Mouse (Mus musculus) spleen, embryonic (tissue): Measurements from ENCODE around the gene Gm11549.

Source experiments
- CTCF ChIA-PET: fragments of 350-600 bp; sonication (Branson Sonifier 250); formaldehyde crosslinking; loops from one replicate; lab custom pipeline; 2022; lab: Charles Lee

Gene Gm11549

DNA sequence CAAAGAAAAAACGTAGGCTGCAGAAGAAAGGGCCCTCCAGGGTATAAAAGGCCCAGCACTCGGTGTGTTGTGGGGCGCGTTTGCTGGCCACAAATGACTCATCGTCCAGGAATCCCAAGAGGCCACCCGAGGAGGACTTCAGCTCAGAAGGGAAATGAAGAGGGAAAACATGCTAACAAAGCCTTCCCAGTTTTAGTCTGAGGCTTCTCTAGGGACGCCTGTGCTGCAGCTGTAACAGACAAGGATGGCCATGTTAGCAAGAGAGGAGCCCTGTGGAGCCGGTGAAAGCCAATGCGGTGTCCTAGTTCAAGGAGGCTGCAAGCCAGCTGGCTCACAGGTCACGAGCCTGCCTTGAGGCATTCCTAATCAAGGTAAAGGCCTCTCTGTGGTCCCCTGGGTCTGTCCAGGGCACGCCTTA lies 39.8 kb downstream of the Gm11549 start:
- CTCF ChIA-PET: no interaction called here

DNA sequence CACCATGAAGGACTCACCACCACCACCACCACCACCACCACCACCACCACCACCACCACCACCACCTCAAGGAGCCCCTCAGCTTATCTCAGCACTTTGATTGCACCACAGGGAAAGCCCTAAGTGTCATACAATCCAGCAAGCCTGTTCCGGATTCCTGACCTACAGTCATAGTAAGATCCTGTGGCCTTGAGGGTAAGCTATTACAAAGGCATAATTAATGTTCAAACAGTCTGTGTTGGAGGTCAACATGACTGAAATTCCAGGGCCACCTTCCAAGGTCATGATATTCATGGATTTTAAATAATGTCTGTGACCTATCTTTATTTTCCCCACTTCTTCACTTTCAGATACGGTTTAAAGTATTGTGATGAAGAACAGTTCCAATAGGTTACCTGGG lies 41.1 kb downstream of the Gm11549 start:
- CTCF ChIA-PET: no interaction called here

DNA sequence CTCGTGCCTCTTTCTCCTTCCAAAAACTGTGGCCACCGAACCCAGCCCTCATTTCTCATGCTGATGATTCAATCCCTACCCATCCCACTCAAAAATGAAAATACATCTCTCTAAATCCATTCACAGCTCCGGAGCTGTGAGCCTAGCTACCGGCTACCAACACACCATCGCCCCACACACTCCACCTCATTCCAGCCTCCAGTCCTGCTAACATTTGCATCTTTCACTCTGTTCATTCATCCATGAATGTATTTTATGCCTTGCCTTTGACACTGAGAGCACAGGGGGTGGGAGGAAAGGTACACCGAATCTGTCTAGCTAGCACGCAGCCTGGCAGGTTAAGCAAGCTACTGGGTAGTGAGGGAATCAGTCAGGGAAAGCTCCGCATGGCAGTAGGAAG lies 42.8 kb downstream of the Gm11549 start:
- CTCF ChIA-PET: no interaction called here

DNA sequence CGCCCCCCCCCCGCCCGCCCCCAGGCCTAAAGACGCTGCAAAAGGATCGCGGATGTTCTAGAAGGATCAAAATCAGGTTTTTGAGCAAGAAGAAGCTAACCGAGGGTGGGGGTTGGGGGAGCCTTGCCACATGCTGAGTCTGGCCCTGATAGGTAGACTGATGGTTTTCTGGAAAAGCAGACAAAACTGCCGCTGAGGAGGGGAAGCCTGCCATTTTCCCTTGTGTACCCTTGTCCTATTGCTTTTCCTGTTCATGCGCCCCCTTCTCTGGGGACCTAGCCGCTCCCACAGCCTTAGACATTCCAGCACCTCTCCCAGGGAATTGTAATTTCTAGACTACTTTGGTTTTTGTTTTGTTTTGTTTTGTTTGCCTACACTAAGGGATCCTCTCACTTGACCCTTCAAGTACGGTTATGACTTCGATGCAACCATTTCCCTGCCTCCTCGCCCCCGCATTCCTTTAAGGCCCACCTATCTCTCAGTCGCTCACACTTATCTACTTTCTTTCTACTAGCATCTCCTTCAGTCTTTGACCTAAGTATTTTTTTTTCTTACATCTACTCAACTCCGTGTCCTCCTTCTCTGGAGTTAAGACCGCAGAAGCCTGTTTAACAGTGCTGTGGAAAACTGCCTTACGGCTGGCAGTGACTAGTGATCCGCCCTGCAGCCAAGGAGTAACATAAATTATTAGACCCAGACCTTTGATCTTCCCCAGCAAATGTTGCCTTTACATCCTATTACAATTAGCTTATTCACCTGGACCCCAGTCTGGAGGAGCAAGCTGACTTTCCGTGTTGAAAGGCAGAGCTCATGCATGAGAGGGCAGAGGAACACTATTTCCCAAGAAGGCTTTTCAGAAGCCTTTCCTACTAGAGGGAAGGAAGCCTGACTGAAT lies 45.1 kb downstream of the Gm11549 start:
- CTCF ChIA-PET: interaction anchor here (1.0 kb wide), 1 partner anchor 96 kb away, joined by 4 read pairs; the partner anchor contains the start of gene Ccna2

DNA sequence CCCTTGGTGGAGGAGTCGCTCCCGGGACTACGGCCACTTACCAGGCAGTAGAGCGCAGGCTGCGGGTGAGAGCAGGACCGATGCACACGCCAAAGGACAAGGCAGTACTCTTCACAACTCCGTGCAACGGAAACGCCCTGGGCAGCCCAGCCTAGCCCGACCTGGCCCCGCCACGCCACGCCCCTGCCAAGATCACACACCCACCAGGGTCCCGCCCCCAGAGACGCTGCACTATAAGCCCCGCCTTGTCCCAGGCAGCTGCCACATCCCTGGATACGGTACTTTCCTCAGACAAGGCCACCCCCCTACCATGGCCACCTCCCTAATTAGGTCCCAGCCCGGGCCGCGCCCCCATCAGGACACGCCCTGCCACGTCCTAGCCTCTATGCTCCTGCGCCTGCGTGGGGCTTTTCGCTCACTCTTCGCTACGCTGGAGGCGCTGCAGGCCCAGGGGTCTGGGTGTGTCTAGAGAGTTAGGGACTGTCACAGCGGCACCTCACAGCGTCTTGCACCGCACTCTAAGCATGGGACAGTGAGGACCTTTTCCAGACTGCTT lies 46.0 kb downstream of the Gm11549 start, which contains the start of the genes Anxa5 and 1810062G17Rik:
Gene Anxa5, minus strand, starts transcription at position 363 of the 556 bp plus-strand sequence.
Gene 1810062G17Rik, plus strand, starts transcription at position 406 of the 556 bp plus-strand sequence.
- CTCF ChIA-PET: interaction anchor here (1.0 kb wide), 1 partner anchor 97 kb away, joined by 4 read pairs; the partner anchor contains the start of gene Ccna2

DNA sequence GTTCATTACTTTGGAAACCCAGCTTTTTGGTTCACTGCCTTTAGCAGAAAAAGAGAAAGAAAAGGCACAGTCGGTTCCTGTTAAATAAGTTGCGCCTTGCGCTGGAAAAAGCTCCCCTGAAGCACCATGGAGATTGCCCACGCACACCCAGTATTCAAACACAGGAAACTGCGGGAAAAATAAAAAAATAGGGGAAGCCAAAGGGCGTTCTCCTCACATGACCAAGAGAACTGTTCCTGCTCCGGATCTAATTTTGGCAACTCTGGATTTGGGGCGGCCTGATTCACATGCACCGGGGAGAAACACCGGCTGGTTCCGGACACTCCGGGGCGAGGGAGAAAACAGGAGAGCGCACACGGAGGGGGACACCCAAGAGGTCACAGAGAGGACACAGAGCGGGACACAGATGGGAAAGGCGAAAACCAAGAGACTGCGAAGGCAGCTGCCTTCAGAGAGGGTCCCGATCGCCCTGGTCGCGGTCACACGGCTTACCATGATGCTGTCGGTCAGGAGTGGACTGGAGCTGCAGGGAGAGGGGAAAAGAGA lies 46.6 kb downstream of the Gm11549 start:
- CTCF ChIA-PET: interaction anchor here (0.7 to 1.0 kb wide), 2 partner anchors 20 to 97 kb away, joined by 4 read pairs; partner anchors contain the start of gene Ccna2

DNA sequence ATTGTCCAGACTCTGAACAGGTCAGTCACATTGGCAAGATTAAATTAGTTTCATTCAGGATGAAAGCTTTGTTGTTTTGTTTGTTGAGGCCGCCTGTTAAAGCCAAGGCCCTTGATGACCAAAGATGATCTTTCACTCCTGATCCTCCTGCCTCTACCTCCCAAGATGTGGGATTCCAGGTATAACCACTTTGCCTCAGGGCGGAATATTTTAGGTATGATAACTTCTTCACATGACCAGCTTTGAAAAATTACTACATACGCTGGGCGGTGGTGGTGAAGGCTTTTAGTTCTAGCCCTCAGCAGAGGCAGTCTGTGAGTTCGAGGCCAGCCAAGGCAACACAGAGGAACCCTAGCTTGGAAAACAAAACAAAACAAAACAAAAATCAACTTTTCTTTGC lies 47.2 kb downstream of the Gm11549 start:
- CTCF ChIA-PET: interaction anchor here (0.5 to 0.7 kb wide), 2 partner anchors 21 to 411 kb away, joined by 4 read pairs; no protein-coding TSS in a partner anchor

DNA sequence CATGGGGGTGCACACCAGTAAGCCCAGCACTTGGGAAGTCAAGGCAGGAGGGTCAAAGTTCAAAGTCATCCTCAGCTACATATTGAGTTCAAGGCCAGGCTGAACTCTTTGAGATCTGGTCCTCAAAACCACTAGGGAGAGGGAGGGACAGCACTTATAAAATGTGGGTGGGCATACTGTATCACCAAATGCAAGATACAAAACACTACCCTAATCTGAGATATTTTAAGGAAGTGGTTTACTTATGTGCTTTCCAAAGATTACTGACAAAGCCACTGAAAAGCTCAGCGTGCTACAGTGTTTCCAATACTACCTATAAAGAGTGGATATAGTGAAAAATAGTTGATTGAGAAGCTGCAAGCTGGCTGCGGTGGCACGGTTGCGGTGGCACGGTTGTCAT lies 48.4 kb downstream of the Gm11549 start:
- CTCF ChIA-PET: interaction anchor here (0.9 kb wide), 1 partner anchor 22 kb away, joined by 3 read pairs; no protein-coding TSS in a partner anchor

DNA sequence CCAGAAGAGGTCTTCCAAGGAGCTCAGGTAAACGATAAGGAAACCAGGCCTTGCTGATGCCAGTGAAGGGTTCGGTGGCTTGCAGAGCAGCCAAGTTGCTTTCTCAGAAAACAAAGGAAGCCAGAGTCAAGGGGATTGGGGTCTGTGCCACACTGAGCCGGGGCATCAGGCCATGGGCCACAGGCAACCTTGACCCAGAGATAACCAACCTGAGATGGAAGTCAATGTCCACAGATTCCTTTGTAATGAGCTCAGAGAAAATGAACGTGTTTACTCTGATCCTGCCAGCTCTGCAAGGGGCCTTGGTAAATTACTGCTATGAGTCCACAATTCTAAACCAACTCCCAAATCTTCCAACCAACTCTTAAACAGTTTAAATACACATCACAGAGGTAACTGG lies 49.8 kb downstream of the Gm11549 start:
- CTCF ChIA-PET: no interaction called here

DNA sequence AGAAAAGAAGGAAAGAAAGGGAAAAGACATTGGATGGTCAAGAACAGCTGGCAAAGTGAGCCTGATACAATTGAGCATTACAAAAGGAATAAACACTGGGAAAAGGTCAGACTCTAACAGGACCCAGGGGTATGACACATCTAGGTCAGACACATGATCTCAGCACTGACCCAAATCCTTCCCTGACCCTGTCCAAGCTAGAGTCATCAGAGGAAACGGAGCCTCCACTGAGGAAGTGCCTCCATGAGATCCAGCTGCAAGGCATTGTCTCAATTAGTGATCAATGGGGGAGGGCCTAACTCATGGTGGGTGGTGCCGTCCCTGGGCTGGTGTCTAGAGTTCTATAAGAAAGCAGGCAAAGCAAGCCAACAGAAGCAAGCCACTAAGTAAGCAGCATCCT lies 52.7 kb downstream of the Gm11549 start:
- CTCF ChIA-PET: no interaction called here

DNA sequence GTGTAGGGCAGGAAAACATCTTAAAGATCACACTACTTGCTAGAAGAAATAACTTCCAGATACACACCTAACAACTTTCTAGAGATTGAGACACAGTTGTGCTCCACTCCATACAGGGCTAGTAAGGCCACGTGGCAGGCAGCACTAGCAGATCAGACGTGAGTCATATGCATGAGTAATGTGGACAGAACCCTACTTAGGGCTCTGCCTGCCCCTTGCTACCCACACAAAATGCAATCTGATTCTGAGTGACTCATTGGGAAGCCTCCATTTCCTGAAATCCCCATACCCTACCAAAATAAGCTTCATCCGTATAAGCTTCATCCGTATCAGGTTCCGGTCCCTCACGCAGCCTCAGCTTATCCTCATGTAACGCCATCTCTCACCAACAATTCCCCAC lies 54.0 kb downstream of the Gm11549 start:
- CTCF ChIA-PET: no interaction called here

DNA sequence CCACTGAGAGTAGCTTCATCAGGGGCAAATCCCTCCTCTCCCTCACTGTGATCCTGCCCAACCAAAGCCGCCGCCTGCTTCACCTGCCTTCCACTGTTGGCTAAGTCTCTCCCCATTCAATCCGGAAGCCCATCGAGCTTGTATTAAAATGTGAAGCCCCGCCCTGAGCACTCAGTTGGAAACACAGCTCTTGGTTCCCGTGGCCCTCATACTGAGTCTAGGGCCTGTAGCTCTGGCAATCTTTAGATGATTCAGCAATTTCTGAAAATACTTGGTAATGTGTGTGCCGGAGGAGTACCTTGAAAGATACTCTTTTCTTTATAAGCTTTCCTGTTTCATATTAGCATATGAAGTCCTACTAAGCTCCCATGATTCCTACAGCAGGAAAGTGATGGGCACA lies 56.1 kb downstream of the Gm11549 start:
- CTCF ChIA-PET: no interaction called here
